ENCODE assay signal across 13 mouse cellular contexts in the genomic region with DNA sequence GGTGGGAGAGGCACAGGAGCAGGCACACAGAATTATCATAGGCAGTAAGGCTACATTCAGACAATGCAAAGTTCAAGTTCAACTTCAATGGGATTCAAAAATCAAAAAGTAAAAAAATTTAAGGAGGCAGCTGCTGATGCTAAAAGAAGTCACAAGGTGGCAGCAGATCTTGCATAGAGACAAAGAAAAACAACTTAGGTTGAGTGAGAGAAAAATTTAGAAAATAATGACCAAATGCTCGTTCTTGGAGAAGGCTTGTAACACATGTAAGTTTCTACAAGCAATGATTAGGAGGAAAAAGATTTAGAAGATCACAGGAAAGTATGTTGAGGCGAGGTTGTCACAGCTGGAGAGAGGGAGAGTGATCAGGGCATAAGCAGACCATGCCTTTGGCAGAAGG. TPM values are rescaled to one million over a fixed set of nuclear protein-coding genes. Genes with fewer than 3 reads are reported as not detected.
DNase-seq lines count a peak whose midpoint lies in the region; TF ChIP-seq lines count a peak whose summit lies in the region.
"Had no signal": no experiment of that assay in that cellular context is flagged by ENCODE, and none has a peak within 500 bp of the region (broad histone marks: within the 10 kb centered on the region; RNA-seq: fewer than 3 reads in every experiment).

No protein-coding gene starts in this region.

- peak; percentile 43 for DNase-seq in embryo, embryonic 10 days (ENCODE audit: low spot score)
- no peak for DNase-seq in embryo, embryonic 9.5 days (ENCODE audit: extremely low spot score)
- DNase-seq in left cerebral cortex, adult 2 months (ENCODE audit: extremely low spot score in 1 of 2, low spot score in 2 of 2), result no peak
- DNase-seq in left cerebral cortex, postnatal 36 days (ENCODE audit: low spot score in 2 of 2), result no peak
- peak; percentile 59 for DNase-seq in 416B (ENCODE audit: low read depth)
- DNase-seq in brain, embryonic 14.5 days (ENCODE audit: low read depth), result peak; percentile 52
- DNase-seq in frontal cortex, postnatal 25 days (ENCODE audit: low spot score in 2 of 2), result no peak
- DNase-seq in adrenal gland, adult 2 months, result no peak
- DNase-seq: adrenal gland, postnatal 25 days; liver, embryonic 13.5 days had no signal

- peak; percentile 77 for TF ChIP-seq CTCF in left cerebral cortex, adult 2 months (IDR thresholded peaks at IDR 0.05)
- no peak for TF ChIP-seq CTCF in brain, embryonic 14.5 days (IDR thresholded peaks at IDR 0.05; ENCODE audit: borderline replicate concordance, extremely low read depth, insufficient read depth, insufficient read length)

- no peak overlapping the region for H3K4me3 ChIP-seq in left cerebral cortex, adult 2 months
- H3K4me3 ChIP-seq: heart, embryonic 13.5 days; liver, embryonic 13.5 days had no signal

- intact Hi-C loops in left cerebral cortex, adult 2 months (cut with DNase I), result loop anchor here (2.0 to 5.0 kb wide), 3 partner anchors 253 to 1207 kb away; no protein-coding TSS in a partner anchor
- intact Hi-C loops in left cerebral cortex, postnatal 36 days (cut with DNase I), result loop anchor here (5.0 to 10.0 kb wide), 2 partner anchors 249 to 1207 kb away; a partner anchor contains a TSS

- no peak for TF ChIP-seq POLR2A in brain, embryonic 14.5 days (IDR thresholded peaks at IDR 0.05; ENCODE audit: borderline replicate concordance, extremely low read depth, insufficient read depth, insufficient read length, poor library complexity, severe bottlenecking)

- H3K27ac ChIP-seq in left cerebral cortex, adult 2 months, result no peak overlapping the region
- H3K27ac ChIP-seq: heart, embryonic 13.5 days; liver, embryonic 13.5 days had no signal

RNA-seq across cellular contexts. Expression of a gene that starts 0.7 kb away (rescaled TPM):
- not detected for total RNA-seq in left cerebral cortex, adult 2 months (2021)
- not detected for total RNA-seq in left cerebral cortex, postnatal 36 days (2021)
- not detected in 2 replicates for polyA plus RNA-seq in brain, embryonic 14.5 days (2012; rRNA removed)
- total RNA-seq in adrenal gland, adult 2 months (2021), result not detected
- not detected in 2 replicates for polyA plus RNA-seq in adrenal gland, adult 2 months (2012; rRNA removed)
- total RNA-seq: adrenal gland, postnatal 25 days had no signal
- polyA plus RNA-seq: cortical plate, adult 2 months; frontal cortex, adult 2 months; heart, embryonic 13.5 days; liver, embryonic 13.5 days had no signal

RNA-seq across cellular contexts. Expression of a gene that starts 6.8 kb away (rescaled TPM):
- total RNA-seq in left cerebral cortex, adult 2 months (2021), result not detected
- not detected for total RNA-seq in left cerebral cortex, postnatal 36 days (2021)
- polyA plus RNA-seq in brain, embryonic 14.5 days (2012; rRNA removed), result not detected in 2 replicates
- total RNA-seq in adrenal gland, adult 2 months (2021), result not detected
- not detected in 2 replicates for polyA plus RNA-seq in adrenal gland, adult 2 months (2012; rRNA removed)
- total RNA-seq: adrenal gland, postnatal 25 days had no signal
- polyA plus RNA-seq: cortical plate, adult 2 months; frontal cortex, adult 2 months; heart, embryonic 13.5 days; liver, embryonic 13.5 days had no signal

RNA-seq across cellular contexts. Expression of a gene that starts 21.7 kb away (rescaled TPM):
- 1 to 10 TPM; 4.9 to 6.2 TPM for total RNA-seq in left cerebral cortex, adult 2 months (2021)
- 1 to 10 TPM; 5.5 to 6.7 TPM for total RNA-seq in left cerebral cortex, postnatal 36 days (2021)
- polyA plus RNA-seq in brain, embryonic 14.5 days (2012; rRNA removed), result 11.1 and 14.2 TPM in 2 replicates
- total RNA-seq in adrenal gland, adult 2 months (2021), result 1 to 10 TPM; 6.9 to 8.4 TPM
- polyA plus RNA-seq in adrenal gland, adult 2 months (2012; rRNA removed), result 9.4 and 10.1 TPM in 2 replicates

RNA-seq across cellular contexts. Expression of a gene that starts 27.1 kb away (rescaled TPM):
- not detected for total RNA-seq in left cerebral cortex, adult 2 months (2021)
- not detected for total RNA-seq in left cerebral cortex, postnatal 36 days (2021)
- not detected in 2 replicates for polyA plus RNA-seq in brain, embryonic 14.5 days (2012; rRNA removed)
- not detected for total RNA-seq in adrenal gland, adult 2 months (2021)
- not detected in 2 replicates for polyA plus RNA-seq in adrenal gland, adult 2 months (2012; rRNA removed)
- total RNA-seq: adrenal gland, postnatal 25 days had no signal
- polyA plus RNA-seq: cortical plate, adult 2 months; frontal cortex, adult 2 months; heart, embryonic 13.5 days; liver, embryonic 13.5 days had no signal

RNA-seq across cellular contexts. Expression of a gene that starts 30.3 kb away (rescaled TPM):
- total RNA-seq in left cerebral cortex, adult 2 months (2021), result under 1 TPM in 1 of 2 experiments, not detected in 1; 0.21 TPM
- total RNA-seq in left cerebral cortex, postnatal 36 days (2021), result under 1 TPM in 1 of 2 experiments, not detected in 1; 0.25 TPM
- not detected in 2 replicates for polyA plus RNA-seq in brain, embryonic 14.5 days (2012; rRNA removed)
- not detected for total RNA-seq in adrenal gland, adult 2 months (2021)
- polyA plus RNA-seq in adrenal gland, adult 2 months (2012; rRNA removed), result 0.03 TPM in 1 of 2 replicates, not detected in the other
- total RNA-seq: adrenal gland, postnatal 25 days had no signal
- polyA plus RNA-seq: frontal cortex, adult 2 months; heart, embryonic 13.5 days; liver, embryonic 13.5 days had no signal

Comparison
In these comparisons a context has a peak if more than half of its experiments do, and no peak if none do; other contexts are left out.
1. DNase-seq: peak in embryo, embryonic 10 days (single experiment), 416B (single experiment) and brain, embryonic 14.5 days (single experiment); none in embryo, embryonic 9.5 days (single experiment), left cerebral cortex, adult 2 months (0 of 2), left cerebral cortex, postnatal 36 days (0 of 2), frontal cortex, postnatal 25 days (0 of 2) and adrenal gland, adult 2 months (single experiment).